Mouse (Mus musculus) testis, adult 2 months (tissue): ENCODE results near the gene Rad9b. TPM values are rescaled to one million over a fixed set of nuclear protein-coding genes. Genes with fewer than 3 reads are reported as not detected.
A peak's percentile ranks its signal among the peaks of the same experiment; 100 is the strongest.

Source experiments
- H3K27ac ChIP-seq: fragments of 200-500 bp; 2 replicates; pipeline ENCODE4 v1.5.1; 2012; ENCODE audit warnings: low read depth, low read length; ENCODE audit not compliant: control insufficient read depth, insufficient read depth
- H3K27me3 ChIP-seq: fragments of 200-500 bp; 2 replicates; pipeline ENCODE4 v1.6.1; 2012; ENCODE audit warnings: mild to moderate bottlenecking, low read length, moderate library complexity; ENCODE audit not compliant: control insufficient read depth, insufficient read depth
- H3K36me3 ChIP-seq: fragments of 200-500 bp; 2 replicates; pipeline ENCODE4 v1.6.1; 2012; ENCODE audit warnings: mild to moderate bottlenecking, low read length; ENCODE audit not compliant: control insufficient read depth, insufficient read depth
- H3K4me1 ChIP-seq: fragments of 200-500 bp; 2 replicates; pipeline ENCODE4 v1.6.1; 2012; ENCODE audit warnings: low read length; ENCODE audit not compliant: control insufficient read depth, insufficient read depth
- H3K4me3 ChIP-seq: fragments of 200-500 bp; 2 replicates; pipeline ENCODE4 v1.5.1; 2012; ENCODE audit warnings: low read depth, mild to moderate bottlenecking, low read length, moderate library complexity, mixed read lengths; ENCODE audit not compliant: control insufficient read depth
- CTCF ChIP-seq: fragments of 200-500 bp; IDR thresholded peaks from 2 replicates; pipeline ENCODE4 v1.5.1; 2012; ENCODE audit warnings: low read depth, mild to moderate bottlenecking, inconsistent platforms, low read length, moderate library complexity; ENCODE audit not compliant: control insufficient read depth, insufficient read depth, insufficient replicate concordance
- POLR2A ChIP-seq: fragments of 200-500 bp; IDR thresholded peaks from 2 replicates; pipeline ENCODE4 v1.6.1; 2012; ENCODE audit warnings: low read depth, mild to moderate bottlenecking, inconsistent platforms, low read length, moderate library complexity; ENCODE audit not compliant: control insufficient read depth
- polyA plus RNA-seq: library from polyadenylated mRNA; depleted of rRNA; stranded (reverse); fragments of >200 nt; gene quantifications from 2 replicates; pipeline ENCODE4 v1.2.3, GENCODE M21; 2012

Gene Rad9b
- polyA plus RNA-seq, 1 experiment = 28.0 TPM

- H3K4me1 ChIP-seq = no peaks in the 10 kb centered on the region; the same call in 1 of the 2 replicates
- TF ChIP-seq POLR2A (no peak), CTCF (no peak)
- no peaks in the 10 kb centered on the region for H3K36me3 ChIP-seq
- H3K27me3 ChIP-seq = no peaks in the 10 kb centered on the region
- no peak overlapping the region for H3K4me3 ChIP-seq
- no peak overlapping the region for H3K27ac ChIP-seq
Measured at GRCm38 (mm10) chr5:122294219-122294735, 59.8 kb downstream of the Rad9b start.

GRCm38 (mm10) chr5:122293131-122293530, 60.9 kb downstream of the Rad9b start:
- H3K27ac ChIP-seq = no peak overlapping the region
- no peaks in the 10 kb centered on the region; the same call in 1 of the 2 replicates for H3K4me1 ChIP-seq
- no peak overlapping the region for H3K4me3 ChIP-seq
- no peaks in the 10 kb centered on the region for H3K36me3 ChIP-seq
- H3K27me3 ChIP-seq = no peaks in the 10 kb centered on the region
- TF ChIP-seq POLR2A = no peak
- no peak for TF ChIP-seq CTCF

- Histone ChIP-seq H3K4me1 (no peaks in the 10 kb centered on the region; the same call in 1 of the 2 replicates), H3K27ac (no peak overlapping the region), H3K36me3 (no peaks in the 10 kb centered on the region), H3K4me3 (no peak overlapping the region), H3K27me3 (no peaks in the 10 kb centered on the region)
- TF ChIP-seq CTCF (no peak), POLR2A (no peak)
Measured at GRCm38 (mm10) chr5:122291553-122292339, 62.3 kb downstream of the Rad9b start.

DNA sequence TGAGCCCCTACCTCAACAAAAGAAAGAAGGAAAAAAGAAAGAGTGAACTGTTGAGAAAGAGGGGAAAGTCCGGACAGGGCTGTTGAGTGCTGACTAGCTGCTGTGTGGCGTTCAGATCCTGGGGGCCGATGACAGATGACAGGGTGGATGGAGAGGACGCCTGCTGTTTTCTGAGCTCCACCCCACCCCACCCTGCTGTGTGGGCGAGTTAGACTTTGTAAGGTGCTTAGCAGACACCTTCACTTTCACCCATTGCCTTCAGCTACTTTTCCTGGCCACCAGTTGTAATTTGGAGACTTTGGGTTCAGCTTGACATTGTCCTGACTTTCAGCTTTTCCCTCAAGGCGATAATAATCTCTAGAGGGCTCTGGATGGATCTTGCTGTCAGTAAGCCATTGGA, 62.9 kb downstream of the Rad9b start:
- H3K4me3 ChIP-seq = no peak overlapping the region
- no peaks in the 10 kb centered on the region for H3K27me3 ChIP-seq
- no peaks in the 10 kb centered on the region for H3K36me3 ChIP-seq
- TF ChIP-seq POLR2A (no peak), CTCF (no peak)
- H3K4me1 ChIP-seq = peaks cover 2% of the 10 kb centered on the region
- no peak overlapping the region for H3K27ac ChIP-seq

DNA sequence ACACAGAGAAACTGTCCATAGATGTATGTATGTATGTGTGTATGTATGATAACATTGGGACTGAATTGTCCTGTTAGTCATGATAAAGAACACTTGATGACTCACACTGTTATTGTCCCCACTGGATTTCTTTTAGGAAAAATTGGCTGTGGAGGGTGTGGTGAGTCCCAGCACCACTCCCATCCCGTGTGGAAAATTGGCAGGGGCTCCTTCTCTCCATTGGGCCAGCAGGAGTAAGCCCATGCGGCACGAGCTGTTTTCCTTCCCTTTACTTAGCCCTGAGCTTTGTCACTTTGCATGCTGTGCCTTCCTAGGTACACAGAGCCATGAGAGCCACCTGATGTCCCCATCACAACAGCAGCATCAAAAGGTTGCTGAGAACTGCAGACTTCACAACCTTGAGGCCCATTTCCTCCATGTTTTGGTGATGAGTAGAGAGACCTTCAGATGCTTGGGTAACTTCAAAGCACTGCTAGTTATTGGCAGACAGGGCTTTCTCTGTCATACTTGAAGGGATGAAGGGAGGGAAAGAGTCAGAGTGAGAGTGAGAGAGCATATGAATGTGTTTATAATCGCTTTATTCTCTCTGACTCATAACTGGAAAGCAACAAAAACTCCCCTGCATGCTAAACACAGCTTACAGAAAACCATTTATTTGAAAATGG, 65.8 kb downstream of the Rad9b start:
- Histone ChIP-seq H3K27me3 (no peaks in the 10 kb centered on the region), H3K4me3 (no peak overlapping the region)
- TF ChIP-seq POLR2A (no peak), CTCF (no peak)

DNA sequence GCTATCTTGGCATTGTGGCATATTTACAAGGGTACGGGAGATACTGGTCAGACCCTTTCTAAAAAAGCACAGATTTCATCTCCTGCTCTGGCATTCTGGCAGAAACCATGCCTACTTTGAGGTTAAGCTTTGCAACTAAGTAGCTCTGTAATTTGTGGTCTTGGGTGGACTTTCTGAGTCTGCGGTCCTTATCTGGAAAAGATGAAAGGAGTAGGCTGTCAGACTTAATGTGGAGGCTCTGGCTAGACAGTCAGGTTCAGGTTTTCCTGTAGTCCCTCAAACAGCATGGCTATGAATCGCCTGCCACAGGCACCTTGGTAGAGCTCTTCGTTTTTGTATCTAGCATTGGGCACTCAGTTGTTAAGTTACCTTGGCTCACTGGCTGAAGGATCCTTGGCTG, 67.0 kb downstream of the Rad9b start:
- Histone ChIP-seq H3K4me3 (no peak overlapping the region), H3K4me1 (peaks cover 9% of the 10 kb centered on the region), H3K36me3 (no peaks in the 10 kb centered on the region), H3K27ac (no peak overlapping the region), H3K27me3 (no peaks in the 10 kb centered on the region)
- TF ChIP-seq CTCF (no peak), POLR2A (no peak)

More for the DNA sequence above, 65.8 kb downstream of the Rad9b start:
- Histone ChIP-seq H3K36me3 (no peaks in the 10 kb centered on the region), H3K4me1 (peaks cover 9% of the 10 kb centered on the region), H3K27ac (no peak overlapping the region)

GRCm38 (mm10) chr5:122286191-122286590, 67.8 kb downstream of the Rad9b start:
- no peaks in the 10 kb centered on the region for H3K27me3 ChIP-seq
- no peak overlapping the region for H3K27ac ChIP-seq
- no peaks in the 10 kb centered on the region for H3K36me3 ChIP-seq
- H3K4me1 ChIP-seq = peaks cover 9% of the 10 kb centered on the region
- H3K4me3 ChIP-seq = peak overlapping the region; percentile 17
- no peak for TF ChIP-seq CTCF
- TF ChIP-seq POLR2A = no peak
